Mouse (Mus musculus): ENCODE data around the gene Tns2.
A peak's percentile ranks its signal among the peaks of the same experiment; 100 is the strongest.

The Tns2 gene

DNA sequence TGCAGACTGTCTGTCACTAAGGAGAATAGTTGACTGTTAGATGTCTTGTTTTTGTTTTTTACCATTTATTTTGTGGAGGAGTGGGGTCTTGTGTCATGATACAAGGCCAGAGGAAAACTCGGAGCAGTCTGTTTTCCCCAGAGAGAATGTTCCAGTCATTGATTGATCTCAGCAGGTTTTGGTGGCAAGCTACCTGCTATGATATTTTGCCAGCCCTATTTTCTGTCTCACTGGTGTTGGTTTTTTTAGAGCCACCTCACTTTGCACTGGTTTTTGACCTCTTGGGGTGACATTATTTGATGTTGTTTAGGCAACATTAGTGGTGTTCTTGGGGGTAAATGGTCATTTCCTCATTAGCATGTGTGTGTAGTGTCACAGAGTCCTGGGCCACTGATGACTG lies 8.5 kb upstream of the Tns2 start:
- no peak for DNase-seq (ENCODE audit: low read depth, low spot score)

DNA sequence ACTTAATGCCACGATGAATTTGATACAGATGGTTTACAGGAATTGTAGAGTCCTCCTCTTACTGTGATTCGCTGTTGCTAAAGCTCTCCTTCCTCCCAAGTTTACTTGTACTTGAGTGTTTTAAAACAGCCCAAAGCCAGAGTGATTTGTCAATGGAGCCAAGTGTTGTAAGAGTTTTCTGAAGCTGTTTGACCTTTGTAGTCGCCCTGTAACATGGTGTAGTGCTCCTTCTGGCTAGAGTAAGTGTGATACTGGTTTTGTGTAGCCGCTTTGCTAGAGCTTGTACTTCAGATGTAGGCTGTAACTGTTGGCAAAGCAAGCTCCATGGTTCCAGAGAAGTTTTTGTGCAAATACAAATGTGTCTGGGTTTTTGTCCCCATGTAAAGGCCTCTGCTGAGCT lies 8.0 kb upstream of the Tns2 start:
- no peak for DNase-seq (ENCODE audit: low read depth, low spot score)

DNA sequence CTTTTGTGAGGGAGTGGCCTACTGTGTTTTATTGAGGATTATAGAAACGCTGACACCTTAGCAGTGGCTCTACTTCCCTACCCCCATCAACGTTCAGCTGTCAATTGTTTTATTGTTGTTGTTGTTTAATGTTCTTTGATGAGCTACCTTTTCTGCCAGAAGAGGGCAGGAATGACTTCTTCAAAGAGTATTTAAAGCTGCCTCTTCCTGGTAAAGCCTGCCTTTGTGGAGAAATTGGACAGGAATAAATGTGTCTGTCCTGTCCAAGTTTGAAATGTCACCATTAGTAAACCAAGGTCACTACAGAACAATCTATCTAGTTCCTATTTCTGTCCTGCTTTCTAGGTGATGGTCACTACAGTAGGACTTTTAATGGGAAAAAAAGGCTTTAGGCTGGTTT lies 6.1 kb upstream of the Tns2 start:
- DNase-seq (ENCODE audit: low read depth, low spot score) = no peak

DNA sequence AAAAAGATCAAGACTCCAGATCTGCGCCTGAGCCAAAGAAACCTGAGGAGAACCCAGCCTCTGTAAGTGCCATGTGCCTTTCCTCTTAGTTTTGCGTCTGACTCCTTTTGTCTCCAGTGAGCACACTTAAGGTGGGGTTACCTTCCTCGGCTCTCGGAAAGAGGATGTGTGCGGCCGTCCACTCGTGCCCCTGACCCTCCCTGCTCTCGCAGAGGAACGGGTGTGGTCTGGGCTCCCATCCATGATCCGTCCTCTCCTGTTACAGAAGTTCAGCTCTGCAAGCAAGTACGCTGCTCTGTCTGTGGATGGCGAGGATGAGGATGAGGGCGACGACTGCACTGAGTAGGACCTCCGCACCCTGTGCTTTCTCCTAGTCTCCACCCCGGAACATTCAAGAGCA lies 5.2 kb upstream of the Tns2 start:
- no peak for DNase-seq (ENCODE audit: low read depth, low spot score)

DNA sequence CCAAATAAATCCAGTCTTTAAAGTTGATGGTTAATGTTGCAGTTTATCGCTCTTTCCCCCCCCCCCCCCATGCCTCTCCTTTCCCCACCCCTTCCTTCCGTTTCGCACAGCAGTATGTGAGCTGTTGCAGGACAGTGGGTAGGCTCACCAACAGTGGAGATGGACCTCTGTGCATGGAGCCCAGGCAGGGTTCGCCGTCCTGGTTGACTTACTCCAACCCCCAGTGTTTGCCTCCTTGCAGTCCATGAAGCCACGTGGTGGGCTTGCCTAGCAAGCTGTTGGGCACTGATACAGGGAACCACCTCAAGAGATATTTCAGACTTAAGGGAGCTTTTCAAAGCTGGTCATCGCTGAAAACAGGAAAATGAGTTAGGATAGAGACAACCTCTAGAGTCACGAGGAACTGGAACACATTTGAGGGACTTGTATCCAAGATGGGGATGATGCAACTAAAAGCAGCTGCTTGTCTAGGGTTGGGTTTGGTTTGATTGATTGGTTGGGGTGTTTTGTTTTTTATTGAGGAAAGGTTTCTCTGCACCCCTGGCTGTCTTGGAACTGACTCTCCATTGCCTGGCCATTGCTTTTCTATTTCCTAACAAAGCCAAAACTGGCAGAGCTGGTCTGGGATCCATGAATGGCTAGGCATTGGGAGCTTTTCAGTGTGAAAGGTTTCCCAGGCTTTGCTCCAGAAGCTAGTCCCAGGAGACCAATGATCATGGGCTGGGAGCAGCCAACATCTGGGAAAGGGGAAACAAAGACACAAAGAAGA lies 2.9 kb upstream of the Tns2 start:
- no peak for DNase-seq (ENCODE audit: low read depth, low spot score)

DNA sequence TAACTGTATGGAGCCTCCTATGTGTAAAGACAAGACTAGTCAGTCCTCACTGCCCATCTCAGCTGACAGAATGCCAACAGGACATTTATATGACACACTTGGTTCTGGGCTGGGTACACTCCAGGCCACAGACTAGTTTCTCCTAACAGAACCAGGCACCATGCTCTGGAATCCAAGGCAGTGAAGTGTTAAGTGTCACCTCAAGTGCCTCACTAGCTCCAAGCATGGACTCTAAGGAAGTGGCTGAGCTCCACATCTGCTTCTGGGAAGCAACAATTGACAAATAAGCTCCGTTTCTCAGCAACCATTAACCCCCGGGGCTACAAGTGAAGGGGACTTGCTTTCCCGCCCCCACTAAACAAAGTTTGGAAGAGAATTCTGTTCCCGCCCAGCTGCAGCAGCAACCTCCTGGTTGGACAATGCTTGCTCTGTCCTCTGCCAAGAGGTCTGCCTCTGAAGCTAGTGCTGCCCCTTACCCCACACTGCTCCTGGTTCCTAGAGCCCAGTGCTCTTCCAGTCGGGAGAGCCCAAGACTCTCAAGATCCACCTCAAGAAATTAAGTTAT lies 2.1 kb upstream of the Tns2 start:
- no peak for DNase-seq (ENCODE audit: low read depth, low spot score)

DNA sequence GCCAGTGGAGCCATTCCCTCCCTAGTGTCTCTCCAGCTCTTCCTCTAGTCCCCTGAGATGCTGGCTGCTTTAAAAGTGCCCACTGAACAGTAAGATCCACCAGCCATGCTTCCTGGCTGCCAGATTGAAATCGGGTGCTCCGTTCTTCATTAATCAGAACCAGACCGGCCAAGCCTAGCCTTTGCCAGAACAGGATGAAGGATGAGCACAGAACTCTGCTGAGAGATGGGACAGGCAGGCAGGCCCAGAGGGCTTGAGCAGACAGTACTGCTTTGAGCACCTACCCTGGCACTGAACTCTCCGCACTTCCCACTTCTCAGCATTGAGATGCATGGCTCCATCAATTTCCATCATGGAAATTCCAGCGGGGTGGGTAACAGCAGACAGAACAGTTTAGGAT lies 953 bp upstream of the Tns2 start:
- DNase-seq (ENCODE audit: low read depth, low spot score) = no peak

DNA sequence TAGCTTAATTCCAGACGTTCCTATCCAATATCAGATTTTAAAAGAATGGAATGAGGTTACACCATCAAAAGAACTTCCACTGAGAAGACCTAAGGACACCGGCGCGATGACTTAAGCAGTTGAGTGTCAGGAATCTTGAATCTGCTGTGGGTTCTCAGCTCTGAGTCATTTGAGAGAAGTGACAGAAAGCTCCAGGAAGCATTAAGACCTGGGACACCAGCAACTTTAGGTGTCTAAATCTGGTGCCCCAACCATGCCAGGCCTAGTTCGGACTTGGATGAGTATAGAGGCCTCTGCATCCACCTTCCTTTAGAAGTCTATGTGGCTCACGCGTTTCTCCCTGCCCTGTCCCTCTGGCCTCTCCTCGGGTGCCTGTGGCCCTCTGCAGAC lies 447 bp upstream of the Tns2 start:
- peak; percentile 48 for DNase-seq (ENCODE audit: low read depth, low spot score)

DNA sequence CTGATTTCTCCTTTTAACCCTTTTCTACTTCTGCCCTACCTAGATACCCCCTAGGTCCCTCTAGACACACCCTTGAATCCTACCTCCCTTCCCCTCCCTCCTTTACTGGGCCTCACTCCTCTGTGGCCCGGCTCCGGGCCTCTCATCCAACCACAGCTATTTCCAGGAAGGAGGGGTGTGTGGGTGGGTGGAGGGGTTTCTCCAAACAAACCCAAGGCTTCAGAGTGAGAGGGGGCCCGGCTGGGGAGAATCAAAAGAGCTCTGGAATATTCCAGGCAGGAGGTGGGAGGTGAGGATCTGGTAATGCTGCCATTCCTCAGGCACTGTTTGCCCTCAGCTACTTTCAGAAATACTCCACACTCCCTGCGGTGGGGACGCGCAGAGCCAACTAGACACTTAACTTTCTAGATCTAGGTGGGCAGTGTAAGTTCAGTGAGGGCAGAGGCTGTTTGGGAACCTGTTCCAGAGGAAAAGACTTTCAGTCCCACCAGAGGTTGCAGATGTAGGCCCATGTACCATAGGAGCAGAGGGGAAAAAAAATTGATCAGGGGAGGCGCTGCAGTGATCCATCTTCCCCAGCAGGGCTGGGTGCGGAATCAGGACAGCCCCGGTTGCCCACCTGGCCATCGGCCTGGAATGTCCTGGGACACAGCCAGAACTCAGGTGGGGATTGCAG lies 921 bp downstream of the Tns2 start:
- DNase-seq (ENCODE audit: low read depth, low spot score) = peak; percentile 53

DNA sequence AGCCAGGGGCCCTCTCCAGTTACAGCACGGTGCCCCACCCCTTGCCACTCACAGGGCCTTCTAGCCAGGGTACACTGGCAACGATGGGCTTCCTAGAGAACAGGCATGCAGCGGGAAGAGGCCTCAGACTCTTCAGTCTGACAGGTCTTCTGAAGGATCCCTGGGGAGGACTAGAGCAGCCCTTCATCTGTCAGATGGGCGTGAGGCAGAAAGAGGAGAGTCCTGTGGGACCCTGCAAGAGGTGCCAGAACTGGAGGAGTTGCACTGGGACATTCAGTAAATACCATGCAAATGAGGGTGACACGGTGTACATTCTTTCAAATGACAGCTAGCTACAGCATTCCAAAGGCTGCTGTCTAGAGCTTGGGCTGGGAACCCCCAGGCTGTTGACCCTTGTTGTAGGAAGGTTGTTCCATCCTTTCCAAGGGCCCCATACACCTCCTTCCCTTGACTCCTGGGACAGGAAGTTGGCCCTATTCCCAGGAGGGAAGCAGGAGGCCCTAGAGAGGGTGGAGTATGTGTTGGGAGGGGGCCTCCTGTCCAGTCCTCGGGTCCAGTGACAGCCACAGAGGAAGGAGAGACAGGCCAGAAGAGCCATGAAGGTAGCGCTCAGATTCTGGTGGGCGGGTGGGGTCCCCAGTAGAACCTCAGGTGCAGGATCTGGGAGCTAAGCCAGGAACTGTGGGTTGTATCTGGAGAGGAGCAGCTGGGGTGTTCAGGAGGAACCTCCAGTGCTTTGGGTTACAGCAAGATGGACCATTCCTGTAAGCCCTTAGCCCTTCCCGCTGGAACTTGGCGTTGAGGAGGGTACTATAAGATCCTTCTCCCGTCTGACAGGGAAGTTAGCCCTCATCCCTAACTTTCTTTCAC lies 1.7 kb downstream of the Tns2 start:
- DNase-seq (ENCODE audit: low read depth, low spot score) = peak; percentile 35

DNA sequence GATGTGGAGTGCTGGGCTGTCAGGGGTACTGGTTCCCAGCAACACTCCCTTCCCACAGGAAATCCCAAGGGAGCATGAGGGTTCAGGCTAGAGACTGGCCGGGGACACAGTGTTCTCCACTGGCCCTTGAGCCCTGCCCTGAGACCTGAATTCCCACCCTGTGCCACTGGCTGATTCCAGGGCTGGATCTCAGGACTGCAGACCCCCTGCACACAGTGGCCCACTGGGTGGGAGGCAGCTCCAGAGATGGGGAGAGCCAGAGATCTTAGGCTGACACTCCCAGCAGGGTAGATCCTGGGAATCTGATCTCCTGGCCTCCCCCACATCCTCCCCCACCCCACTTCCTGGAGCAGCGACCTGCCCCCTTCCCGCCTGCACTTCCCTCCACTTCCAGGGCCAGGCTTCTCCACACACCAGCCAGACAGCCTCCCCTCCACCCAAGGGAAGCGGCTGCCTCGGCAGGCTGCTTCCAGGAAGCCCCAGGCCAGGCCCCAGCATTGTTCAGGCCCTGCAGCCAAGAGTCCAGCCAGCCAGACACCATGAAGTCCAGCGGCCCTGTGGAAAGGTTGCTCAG lies 2.4 kb downstream of the Tns2 start:
- DNase-seq (ENCODE audit: low read depth, low spot score) = no peak

DNA sequence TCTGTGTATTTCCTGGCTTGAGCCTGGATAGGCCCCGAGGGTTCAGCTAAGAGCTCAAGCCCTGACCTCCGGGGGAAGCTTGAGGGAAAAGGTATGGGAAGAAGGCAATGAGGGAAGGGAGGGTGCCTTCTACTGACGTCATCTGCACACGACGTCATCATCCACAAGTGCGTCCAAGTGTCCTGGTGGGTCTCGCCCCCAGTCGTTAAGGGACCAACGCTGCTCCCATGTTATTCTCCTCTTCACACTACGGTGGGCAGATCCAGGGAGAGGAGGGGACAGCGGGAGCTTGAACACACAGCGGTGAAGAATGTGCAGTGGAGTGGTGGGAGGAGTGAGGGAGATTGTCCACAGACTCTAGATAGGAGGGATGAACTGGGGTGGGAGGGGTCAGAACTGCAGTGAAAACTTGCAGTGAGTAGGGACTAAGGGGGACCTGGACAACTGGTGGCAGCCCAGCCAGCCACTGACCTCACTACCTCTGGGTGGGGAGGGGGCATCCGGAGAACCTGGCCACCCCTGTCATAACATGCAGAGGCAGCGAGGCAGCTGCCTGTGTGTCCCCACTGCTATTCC lies 3.2 kb downstream of the Tns2 start:
- DNase-seq (ENCODE audit: low read depth, low spot score) = no peak

DNA sequence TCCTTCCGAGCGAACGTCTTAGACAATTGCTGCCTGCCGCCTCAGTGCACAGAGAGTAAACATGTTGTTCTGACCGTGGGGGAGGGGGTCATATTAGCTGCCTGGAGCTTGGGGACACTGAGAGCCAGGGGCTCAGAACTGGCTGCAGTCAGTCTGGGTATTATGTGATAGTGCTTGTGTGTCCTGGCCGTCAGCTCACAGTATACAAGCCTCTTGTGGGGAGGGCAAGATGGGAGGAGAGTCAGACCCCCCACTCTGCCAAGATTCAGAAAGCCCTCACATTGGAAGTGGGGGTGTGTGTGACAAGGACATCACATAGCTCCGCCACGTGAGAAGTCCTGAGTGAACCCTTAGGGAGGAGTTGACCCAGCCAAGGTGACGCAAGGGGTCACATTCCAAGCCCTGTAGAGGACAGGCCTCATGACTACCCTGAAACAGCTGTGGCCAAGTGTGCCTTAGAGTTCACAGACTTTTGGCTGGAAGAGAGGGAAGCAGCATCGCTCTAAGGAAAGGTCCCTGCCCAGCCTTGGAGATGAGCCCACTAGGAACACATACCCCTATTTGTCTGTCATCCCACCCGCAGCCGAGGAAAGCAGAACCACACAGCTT lies 3.8 kb downstream of the Tns2 start:
- peak; percentile 44 for DNase-seq (ENCODE audit: low read depth, low spot score)

DNA sequence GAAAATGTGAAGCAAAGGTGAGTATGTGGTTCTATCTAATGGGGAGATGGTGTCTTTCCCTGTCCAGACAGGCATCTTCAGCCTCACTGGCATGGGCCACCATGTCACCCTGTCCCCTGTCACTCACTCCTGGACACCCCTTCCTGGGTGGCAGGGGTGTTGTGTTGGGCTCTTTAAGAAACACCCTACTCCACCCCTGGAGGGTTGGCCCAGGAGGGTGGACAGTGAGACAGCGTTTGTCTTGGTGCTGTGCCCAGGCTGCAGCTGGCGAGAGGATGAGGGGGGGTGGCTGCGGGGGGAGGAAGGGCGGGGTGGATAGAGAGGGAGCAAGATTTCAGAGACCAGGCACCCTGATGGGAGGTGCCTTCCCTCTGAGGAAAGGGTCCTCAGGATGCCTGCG lies 5.1 kb downstream of the Tns2 start:
- DNase-seq (ENCODE audit: low read depth, low spot score) = peak; percentile 69

DNA sequence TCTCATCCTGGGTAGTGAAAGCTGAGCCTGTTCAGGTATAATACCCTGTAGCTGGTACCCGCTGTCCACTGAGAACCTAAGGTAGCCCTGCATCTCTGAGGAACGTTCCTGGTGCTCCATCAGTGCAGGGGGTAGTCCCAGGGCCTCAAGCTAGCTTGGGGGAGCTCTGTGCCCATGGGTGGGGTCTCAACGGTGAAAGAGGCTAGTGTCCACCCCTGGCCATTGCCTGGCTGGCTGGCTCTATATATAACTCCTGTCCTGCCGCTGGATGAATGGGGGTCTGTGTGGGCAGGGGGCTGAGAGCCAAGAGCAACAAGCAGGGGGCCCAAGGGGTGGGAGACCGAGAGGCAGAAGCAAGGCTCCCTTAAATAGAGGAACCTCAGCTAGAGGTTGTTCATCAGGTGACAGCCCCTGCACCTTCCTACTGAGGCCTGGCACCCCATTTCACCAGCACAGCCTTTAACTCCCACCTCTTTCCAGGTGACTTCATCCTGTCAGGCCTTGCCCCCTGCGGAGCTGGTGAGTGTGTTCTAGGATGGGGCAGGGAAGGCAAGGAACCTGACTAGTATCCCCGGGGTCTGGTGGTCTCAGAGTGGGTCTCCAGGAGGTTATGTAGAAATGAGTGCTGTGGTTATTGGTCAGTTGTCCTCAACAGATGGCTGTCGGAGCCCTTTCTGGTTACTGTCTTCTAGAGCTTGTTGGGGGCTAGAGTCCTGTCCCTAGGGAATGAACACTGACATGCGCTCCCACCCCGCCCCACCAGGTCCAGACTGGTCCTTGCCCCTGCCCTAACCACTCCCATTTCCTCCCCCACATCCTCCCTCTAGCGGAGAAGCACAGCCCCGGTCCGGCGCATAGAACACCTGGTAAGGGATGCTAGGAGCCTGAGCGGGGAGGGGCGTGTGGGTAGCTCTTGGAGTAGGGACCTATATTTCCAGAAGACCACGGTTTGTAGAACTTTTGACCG lies 5.8 kb downstream of the Tns2 start:
- DNase-seq (ENCODE audit: low read depth, low spot score) = no peak

DNA sequence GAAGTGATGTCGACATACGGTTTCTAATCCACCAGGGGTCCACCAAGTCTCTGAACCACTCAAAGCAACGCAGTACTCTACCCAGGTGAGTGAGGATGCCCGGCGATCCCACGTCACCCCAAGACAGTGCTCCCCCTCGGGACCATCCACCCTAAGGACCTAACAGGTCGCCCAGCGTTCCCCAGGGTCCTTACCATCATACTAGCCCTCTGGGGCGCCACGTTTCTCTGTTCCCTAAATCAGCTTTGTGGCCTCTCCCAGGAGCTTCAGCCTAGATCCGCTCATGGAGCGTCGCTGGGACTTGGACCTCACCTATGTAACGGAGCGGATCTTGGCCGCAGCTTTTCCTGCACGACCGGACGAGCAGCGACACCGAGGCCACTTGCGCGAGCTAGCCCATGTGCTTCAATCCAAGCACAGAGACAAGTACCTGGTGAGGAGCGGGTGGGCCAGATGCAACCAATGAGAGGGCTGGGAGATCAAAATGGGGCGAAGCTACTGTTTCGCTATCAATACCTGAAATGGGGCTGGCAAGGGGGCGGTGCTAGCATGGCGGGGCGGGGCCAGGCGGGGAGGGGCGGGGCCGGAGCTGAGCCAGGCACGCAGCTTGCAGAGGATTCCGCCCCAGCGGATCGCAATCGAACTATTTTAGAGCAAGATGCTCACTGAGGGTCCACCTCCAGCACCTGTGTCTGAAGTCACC lies 6.7 kb downstream of the Tns2 start:
- peak; percentile 55 for DNase-seq (ENCODE audit: low read depth, low spot score)

DNA sequence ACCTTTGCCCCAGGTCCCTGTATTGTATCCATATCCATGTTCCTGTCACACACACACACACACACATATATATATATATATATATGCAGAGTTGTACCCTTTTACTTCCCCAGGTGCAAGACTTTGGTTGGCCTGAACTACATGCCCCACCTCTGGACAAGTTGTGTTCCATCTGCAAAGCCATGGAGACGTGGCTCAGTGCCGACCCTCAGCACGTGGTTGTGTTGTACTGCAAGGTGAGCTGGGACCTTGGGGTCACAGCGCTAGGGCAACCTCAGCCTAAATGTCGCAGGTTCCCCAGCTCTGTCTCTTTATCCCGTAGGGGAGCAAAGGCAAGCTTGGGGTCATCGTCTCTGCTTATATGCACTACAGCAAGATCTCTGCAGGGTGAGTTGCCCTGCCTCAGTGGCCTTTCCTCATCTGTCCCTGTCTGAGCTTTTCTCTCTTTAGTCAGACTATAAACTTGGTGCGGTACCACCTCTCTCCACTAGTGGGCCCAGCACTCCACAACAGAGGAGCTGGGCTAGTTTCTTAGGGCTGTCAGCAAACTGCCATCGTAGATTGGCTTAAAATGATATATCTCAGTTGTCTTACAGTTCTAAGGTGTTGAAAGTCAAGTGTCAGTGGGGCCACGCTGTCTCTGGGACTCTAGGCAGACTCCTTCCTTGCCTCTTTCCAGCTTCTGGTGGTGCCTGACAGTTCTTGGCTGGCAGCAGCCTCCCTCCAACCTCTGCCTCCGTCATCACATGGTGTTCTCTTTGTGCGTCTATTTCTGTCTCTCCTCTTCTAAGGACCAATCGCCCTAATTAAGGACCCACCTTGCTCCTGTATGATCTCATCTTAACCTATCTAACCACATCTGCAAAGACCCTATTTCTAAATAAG lies 7.7 kb downstream of the Tns2 start:
- DNase-seq (ENCODE audit: low read depth, low spot score) = peak; percentile 85
